Mouse (Mus musculus): ENCODE measurements around the gene Tigd3. TPM values are rescaled to one million over a fixed set of nuclear protein-coding genes. Genes with fewer than 3 reads are reported as not detected.

Tigd3 gene
- polyA plus RNA-seq, 1 experiment from 2014 or later, result 1.7 TPM

- Histone ChIP-seq H3K36me3 (replicated peaks; ENCODE audit: insufficient read depth, low read length) (peaks cover 8% of the 10 kb centered on the region; the same call in 1 of the 2 replicates), H3K4me1 (ENCODE audit: insufficient read depth) (peaks cover 51% of the 10 kb centered on the region), H3K4me3 (ENCODE audit: low read depth, low read length) (peak overlapping the region; percentile 58; the same call in 1 of the 2 replicates), H3K9ac (replicated peaks) (peak overlapping the region; percentile 72), H3K27ac (ENCODE audit: low read depth) (peak overlapping the region; percentile 100), H3K27me3 (ENCODE audit: insufficient read depth, low read length) (no peaks in the 10 kb centered on the region), H3K4me2 (ENCODE audit: low read depth, low read length) (peak overlapping the region; percentile 84), H3K9me3 (ENCODE audit: low read length) (no peaks in the 10 kb centered on the region)
- peak; percentile 17 for ATAC-seq
- TF ChIP-seq CTCF (IDR thresholded peaks at IDR 0.05; ENCODE audit: low read depth), result peak; percentile 99
- TF ChIP-seq EP300 (IDR thresholded peaks at IDR 0.05; ENCODE audit: low read depth), result peak; percentile 88
- peak; percentile 96 for DNase-seq
- 15% methylated on average over 11 of the region's 11 CpGs for WGBS (ENCODE audit: insufficient replicate concordance)
Measured at GRCm38 (mm10) chr19:5849843-5850527, 44.0 kb downstream of the Tigd3 start.

GRCm38 (mm10) chr19:5848826-5849672 is 44.9 kb downstream of the Tigd3 start:
- peaks cover 7% of the 10 kb centered on the region; the same call in 1 of the 2 replicates for H3K36me3 ChIP-seq (replicated peaks; ENCODE audit: insufficient read depth, low read length)
- H3K9me3 ChIP-seq (ENCODE audit: low read length), result no peaks in the 10 kb centered on the region
- no peak for TF ChIP-seq EP300 (IDR thresholded peaks at IDR 0.05; ENCODE audit: low read depth)
- no peak; the same call in 1 of the 2 replicates for TF ChIP-seq CTCF (IDR thresholded peaks at IDR 0.05; ENCODE audit: low read depth)
- peaks cover 54% of the 10 kb centered on the region for H3K4me1 ChIP-seq (ENCODE audit: insufficient read depth)
- WGBS (ENCODE audit: insufficient replicate concordance), result 19% methylated on average over 13 of the region's 13 CpGs
- H3K4me3 ChIP-seq (ENCODE audit: low read depth, low read length), result peak overlapping the region; percentile 58
- H3K4me2 ChIP-seq (ENCODE audit: low read depth, low read length), result peak overlapping the region; percentile 84
- peak overlapping the region; percentile 72 for H3K9ac ChIP-seq (replicated peaks)
- peak overlapping the region; percentile 100 for H3K27ac ChIP-seq (ENCODE audit: low read depth)
- DNase-seq, result peak; percentile 68
- H3K27me3 ChIP-seq (ENCODE audit: insufficient read depth, low read length), result no peaks in the 10 kb centered on the region
- no peak for ATAC-seq

GRCm38 (mm10) chr19:5848032-5848825 is 45.7 kb downstream of the Tigd3 start:
- Histone ChIP-seq H3K4me2 (ENCODE audit: low read depth, low read length) (peak overlapping the region; percentile 84), H3K4me1 (ENCODE audit: insufficient read depth) (peaks cover 62% of the 10 kb centered on the region), H3K27me3 (ENCODE audit: insufficient read depth, low read length) (no peaks in the 10 kb centered on the region), H3K9ac (replicated peaks) (peak overlapping the region; percentile 72), H3K9me3 (ENCODE audit: low read length) (no peaks in the 10 kb centered on the region), H3K4me3 (ENCODE audit: low read depth, low read length) (peak overlapping the region; percentile 58), H3K36me3 (replicated peaks; ENCODE audit: insufficient read depth, low read length) (peaks cover 11% of the 10 kb centered on the region; the same call in 1 of the 2 replicates), H3K27ac (ENCODE audit: low read depth) (peak overlapping the region; percentile 100)
- DNase-seq, result peak; percentile 87
- 14% methylated on average over 14 of the region's 14 CpGs for WGBS (ENCODE audit: insufficient replicate concordance)
- TF ChIP-seq CTCF (IDR thresholded peaks at IDR 0.05; ENCODE audit: low read depth), result no peak
- peak; percentile 84 for TF ChIP-seq EP300 (IDR thresholded peaks at IDR 0.05; ENCODE audit: low read depth)
- ATAC-seq, result peak; percentile 38

- peak; percentile 6; the same call in 1 of the 2 replicates for ATAC-seq
- H3K4me1 ChIP-seq (ENCODE audit: insufficient read depth), result peaks cover 68% of the 10 kb centered on the region
- no peak for TF ChIP-seq EP300 (IDR thresholded peaks at IDR 0.05; ENCODE audit: low read depth)
- no peak for TF ChIP-seq CTCF (IDR thresholded peaks at IDR 0.05; ENCODE audit: low read depth)
- no peaks in the 10 kb centered on the region for H3K9me3 ChIP-seq (ENCODE audit: low read length)
- peak; percentile 63 for DNase-seq
- H3K27me3 ChIP-seq (ENCODE audit: insufficient read depth, low read length), result no peaks in the 10 kb centered on the region
- peak overlapping the region; percentile 84 for H3K4me2 ChIP-seq (ENCODE audit: low read depth, low read length)
- H3K36me3 ChIP-seq (replicated peaks; ENCODE audit: insufficient read depth, low read length), result peaks cover 8% of the 10 kb centered on the region; the same call in 1 of the 2 replicates
- WGBS (ENCODE audit: insufficient replicate concordance), result 52% methylated on average over 4 of the region's 4 CpGs
- H3K9ac ChIP-seq (replicated peaks), result peak overlapping the region; percentile 72
- H3K4me3 ChIP-seq (ENCODE audit: low read depth, low read length), result peak overlapping the region; percentile 58
- H3K27ac ChIP-seq (ENCODE audit: low read depth), result peak overlapping the region; percentile 100
Measured at GRCm38 (mm10) chr19:5847306-5847796, 46.6 kb downstream of the Tigd3 start.

GRCm38 (mm10) chr19:5846557-5847305 is 47.2 kb downstream of the Tigd3 start:
- WGBS (ENCODE audit: insufficient replicate concordance), result 6% methylated on average over 16 of the region's 16 CpGs
- peak overlapping the region; percentile 84 for H3K4me2 ChIP-seq (ENCODE audit: low read depth, low read length)
- peak overlapping the region; percentile 72 for H3K9ac ChIP-seq (replicated peaks)
- H3K36me3 ChIP-seq (replicated peaks; ENCODE audit: insufficient read depth, low read length), result peaks cover 7% of the 10 kb centered on the region; the same call in 1 of the 2 replicates
- ATAC-seq (peak; percentile 46), DNase-seq (peak; percentile 89)
- H3K27ac ChIP-seq (ENCODE audit: low read depth), result peak overlapping the region; percentile 100
- H3K4me1 ChIP-seq (ENCODE audit: insufficient read depth), result peaks cover 69% of the 10 kb centered on the region
- peak overlapping the region; percentile 58 for H3K4me3 ChIP-seq (ENCODE audit: low read depth, low read length)
- H3K9me3 ChIP-seq (ENCODE audit: low read length), result no peaks in the 10 kb centered on the region
- no peaks in the 10 kb centered on the region for H3K27me3 ChIP-seq (ENCODE audit: insufficient read depth, low read length)
- TF ChIP-seq CTCF (IDR thresholded peaks at IDR 0.05; ENCODE audit: low read depth) (no peak), EP300 (IDR thresholded peaks at IDR 0.05; ENCODE audit: low read depth) (peak; percentile 88)
